Mouse (Mus musculus) brown adipose tissue, adult 24 weeks (tissue): ENCODE data around the gene March10. TPM values are rescaled to one million over a fixed set of nuclear protein-coding genes. Genes with fewer than 3 reads are reported as not detected.
A peak's percentile ranks its signal among the peaks of the same experiment; 100 is the strongest.

ENCODE experiments used
- H3K27ac ChIP-seq: fragments of 200-500 bp; replicated peaks from 2 replicates; pipeline ENCODE4 v1.5.1; 2012; ENCODE audit warnings: low read depth, mild to moderate bottlenecking, low read length
- H3K4me1 ChIP-seq: fragments of 200-500 bp; 2 replicates; pipeline ENCODE4 v1.6.1; 2012; ENCODE audit warnings: low read length, mixed read lengths; ENCODE audit not compliant: control insufficient read depth, insufficient read depth, insufficient read length
- H3K4me3 ChIP-seq: fragments of 200-500 bp; 2 replicates; pipeline ENCODE4 v1.5.1; 2012; ENCODE audit warnings: low read depth, mild to moderate bottlenecking, low read length, moderate library complexity; ENCODE audit not compliant: insufficient read depth
- polyA plus RNA-seq: library from polyadenylated mRNA; stranded (reverse); fragments of >200 nt; gene quantifications from 2 replicates; pipeline ENCODE4 v1.2.4, GENCODE M21; 2012; ENCODE audit not compliant: missing spikeins, insufficient read depth, insufficient read length

Gene March10
- polyA plus RNA-seq, 1 experiment, result not detected

DNA sequence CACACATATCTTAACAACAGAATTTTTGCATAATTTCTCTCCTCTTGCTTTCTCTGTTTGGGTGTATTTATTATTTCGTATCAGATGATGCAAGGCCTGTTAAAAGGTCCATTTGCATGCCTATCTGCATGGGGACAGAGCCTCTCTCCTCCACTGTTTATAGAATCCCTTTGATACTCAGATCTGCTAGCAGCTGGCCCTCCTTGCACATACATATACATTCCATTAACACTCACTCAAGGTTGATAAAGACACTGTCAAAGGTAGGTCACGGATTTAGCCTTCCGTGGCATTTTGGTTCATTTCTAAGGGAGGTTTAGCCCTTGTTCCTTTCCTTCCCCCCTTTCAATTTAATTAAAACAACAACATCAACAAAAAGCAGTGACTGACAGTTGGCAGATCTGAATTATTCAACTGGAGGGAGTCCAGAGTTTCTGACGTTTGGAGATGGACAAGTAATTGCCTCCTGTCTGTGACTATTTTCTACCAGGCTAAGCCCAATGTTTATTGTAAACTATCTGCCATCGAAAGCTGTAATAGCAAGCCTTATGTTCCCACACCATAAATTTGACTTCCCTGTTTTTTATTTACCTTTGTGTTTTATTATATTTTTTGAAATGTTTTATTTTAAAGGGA lies 17.3 kb upstream of the March10 start:
- no peak overlapping the region for H3K27ac ChIP-seq
- H3K4me3 ChIP-seq, result no peak overlapping the region
- 0 out of 2 replicates have a peak, but pooled peaks cover 3% of the 10 kb centered on the region for H3K4me1 ChIP-seq

DNA sequence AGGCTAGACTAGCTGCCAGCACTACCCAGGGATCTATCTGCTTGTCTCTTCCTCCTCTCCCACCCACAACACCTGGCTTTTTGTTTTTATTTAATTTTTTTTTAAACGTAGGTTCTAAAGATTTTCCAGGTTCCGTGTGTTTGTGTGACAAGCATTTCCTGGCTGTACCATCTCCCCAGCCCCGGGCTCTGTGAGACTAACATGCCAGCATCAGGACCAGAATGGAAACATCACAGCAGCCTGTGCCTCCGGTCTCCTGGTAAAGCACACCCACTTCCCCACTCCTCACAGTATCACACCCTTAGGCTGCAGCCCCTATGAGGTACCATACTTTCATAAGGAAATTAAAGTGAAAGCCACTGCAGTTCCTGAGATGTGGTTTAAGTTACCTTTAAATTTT lies 16.1 kb upstream of the March10 start:
- H3K4me1 ChIP-seq, result 0 out of 2 replicates have a peak, but pooled peaks cover 3% of the 10 kb centered on the region
- no peak overlapping the region for H3K27ac ChIP-seq
- no peak overlapping the region for H3K4me3 ChIP-seq

DNA sequence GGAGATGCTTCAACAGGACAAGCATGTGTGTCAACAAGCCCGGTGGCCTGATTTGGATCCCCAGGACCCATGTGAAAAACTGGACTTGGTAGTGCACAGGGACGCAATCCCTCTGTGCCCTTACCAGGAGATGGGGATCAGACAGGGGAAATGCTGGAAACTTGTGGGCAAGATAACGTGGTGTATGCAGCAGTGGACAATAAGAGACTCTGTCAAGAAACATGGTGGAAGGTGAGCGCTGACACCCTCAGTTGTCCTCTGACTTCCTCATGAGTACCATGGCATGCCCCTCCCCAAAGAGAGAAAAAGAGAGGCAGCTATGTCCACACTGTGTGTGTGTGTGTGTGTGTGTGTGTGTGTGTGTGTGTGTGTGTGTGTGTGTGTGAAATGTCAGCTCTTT lies 14.4 kb upstream of the March10 start:
- no peak overlapping the region for H3K4me3 ChIP-seq
- H3K4me1 ChIP-seq, result peaks cover 3% of the 10 kb centered on the region; the same call in 1 of the 2 replicates
- H3K27ac ChIP-seq, result no peak overlapping the region

DNA sequence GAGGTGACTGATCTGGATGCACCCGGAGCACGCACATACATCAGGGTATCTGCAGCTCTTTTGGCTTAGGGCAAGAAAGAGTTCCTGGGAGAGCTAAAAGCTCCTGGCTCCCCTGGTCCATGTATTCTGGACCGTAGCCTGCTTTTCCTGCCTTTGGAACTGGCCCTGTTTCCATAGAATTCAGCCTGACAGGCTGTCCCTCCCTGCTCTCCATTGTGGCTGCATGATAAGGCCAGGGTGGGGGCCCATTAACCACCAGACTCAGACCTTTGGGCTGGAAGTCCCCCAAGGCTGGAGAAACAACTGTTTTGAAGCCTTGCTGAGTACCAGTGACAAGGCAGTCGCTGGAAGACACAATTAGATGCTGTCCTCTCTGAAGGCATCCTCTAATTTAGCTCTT lies 13.0 kb upstream of the March10 start:
- Histone ChIP-seq H3K27ac (no peak overlapping the region), H3K4me3 (no peak overlapping the region), H3K4me1 (peaks cover 3% of the 10 kb centered on the region; the same call in 1 of the 2 replicates)

DNA sequence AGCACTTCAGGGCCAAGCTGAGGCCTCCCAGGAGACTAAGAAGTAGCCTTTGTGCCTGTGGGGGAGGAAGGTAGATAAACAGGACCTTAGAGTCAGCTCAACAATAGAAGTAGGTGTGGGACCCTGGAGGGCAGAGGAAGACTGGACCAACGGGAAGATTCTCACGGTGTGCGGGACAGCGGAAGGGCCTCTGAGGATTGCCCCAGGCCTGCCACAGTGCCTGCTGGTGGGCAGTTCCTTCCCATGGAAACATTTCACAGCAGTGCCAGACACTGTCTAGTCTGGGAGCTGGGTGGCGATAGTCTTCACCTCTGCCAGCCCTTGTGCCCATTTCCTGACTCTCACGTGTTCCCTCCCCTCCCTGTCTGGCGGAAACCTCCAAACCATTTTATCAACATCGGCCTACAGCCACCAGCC lies 12.6 kb upstream of the March10 start:
- Histone ChIP-seq H3K4me1 (peaks cover 3% of the 10 kb centered on the region; the same call in 1 of the 2 replicates), H3K27ac (no peak overlapping the region), H3K4me3 (no peak overlapping the region)

DNA sequence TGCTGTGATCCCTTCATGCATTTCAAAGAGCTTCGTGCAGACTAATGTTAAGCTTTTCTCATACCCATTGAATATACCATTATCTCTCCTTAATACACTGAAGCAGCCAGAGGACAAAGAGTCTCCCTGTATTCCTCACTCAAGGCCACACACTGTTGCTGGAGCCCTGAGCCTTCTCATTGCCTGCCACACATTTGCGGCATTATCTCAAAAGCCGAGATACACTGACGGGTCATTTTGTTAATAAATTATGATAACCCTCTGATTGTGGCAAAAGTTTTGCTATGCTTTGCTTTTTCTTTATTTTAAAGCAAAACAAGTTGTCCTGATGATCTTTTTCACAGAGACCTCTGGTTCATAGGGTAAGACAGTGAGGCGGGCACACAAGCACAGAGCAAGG lies 11.9 kb upstream of the March10 start:
- no peak overlapping the region for H3K27ac ChIP-seq
- no peak overlapping the region for H3K4me3 ChIP-seq

DNA sequence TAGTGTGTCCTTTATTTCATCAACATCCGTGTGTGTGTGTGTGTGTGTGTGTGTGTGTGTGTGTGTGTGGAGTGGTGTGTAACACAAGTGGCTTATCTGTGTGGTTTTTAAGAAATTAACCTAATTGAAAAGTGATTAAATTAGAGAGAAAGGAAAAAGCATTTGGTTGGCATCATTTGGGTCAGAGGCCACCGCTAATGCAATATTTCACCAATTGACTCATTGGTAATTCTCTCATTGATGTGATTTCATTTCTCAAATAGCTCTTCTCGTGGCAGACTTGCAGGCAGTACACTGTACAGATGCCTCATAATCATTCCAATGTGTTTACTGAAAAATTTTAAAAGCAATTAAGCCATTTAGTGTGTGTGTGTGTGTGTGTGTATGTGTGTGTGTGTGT lies 11.3 kb upstream of the March10 start:
- no peak overlapping the region for H3K27ac ChIP-seq
- H3K4me1 ChIP-seq, result peaks cover 3% of the 10 kb centered on the region; the same call in 1 of the 2 replicates
- H3K4me3 ChIP-seq, result no peak overlapping the region

More for the DNA sequence above, 11.9 kb upstream of the March10 start:
- peaks cover 3% of the 10 kb centered on the region; the same call in 1 of the 2 replicates for H3K4me1 ChIP-seq

DNA sequence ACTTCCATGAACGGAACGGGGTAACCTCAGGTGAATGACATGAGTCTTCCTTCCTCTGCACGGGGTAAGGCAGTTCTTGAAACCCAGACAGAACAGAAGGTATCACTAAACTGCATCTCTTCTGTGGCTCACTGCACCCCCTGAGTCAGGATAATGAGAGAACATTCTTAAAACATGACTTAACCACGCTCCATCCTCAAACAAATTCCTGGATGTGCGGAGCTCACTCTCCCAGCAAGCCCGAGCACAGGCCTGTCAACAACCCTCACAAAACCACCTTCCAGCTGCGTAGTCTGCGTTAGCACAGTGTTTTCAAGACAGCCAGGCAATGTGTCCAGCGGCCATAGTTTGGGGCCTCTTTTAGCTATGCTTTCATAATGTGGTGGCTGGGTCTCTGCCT lies 10.7 kb upstream of the March10 start:
- peaks cover 3% of the 10 kb centered on the region; the same call in 1 of the 2 replicates for H3K4me1 ChIP-seq
- no peak overlapping the region for H3K4me3 ChIP-seq
- peak overlapping the region; percentile 13; the same call in 1 of the 2 replicates for H3K27ac ChIP-seq

DNA sequence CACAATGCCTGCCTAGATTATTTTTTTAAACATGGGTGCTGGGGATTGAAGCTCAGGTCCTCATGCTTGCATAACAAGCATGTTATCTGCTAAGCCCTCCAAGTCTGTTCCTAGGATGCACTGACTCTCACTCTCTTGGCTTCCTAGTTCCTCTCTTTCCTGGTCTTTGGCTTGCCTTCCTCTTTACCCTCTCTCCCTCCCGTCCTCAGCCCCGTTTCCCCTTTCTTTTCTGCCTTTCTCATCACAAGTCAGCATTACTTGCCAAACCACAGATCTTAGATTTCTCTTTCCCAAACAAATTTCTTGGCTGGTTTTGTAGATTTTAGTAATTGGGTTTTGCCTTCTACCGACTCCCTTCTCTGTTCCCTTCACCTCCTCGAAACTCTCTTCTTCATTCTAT lies 10.2 kb upstream of the March10 start:
- Histone ChIP-seq H3K4me1 (peaks cover 3% of the 10 kb centered on the region; the same call in 1 of the 2 replicates), H3K27ac (no peak overlapping the region), H3K4me3 (no peak overlapping the region)

DNA sequence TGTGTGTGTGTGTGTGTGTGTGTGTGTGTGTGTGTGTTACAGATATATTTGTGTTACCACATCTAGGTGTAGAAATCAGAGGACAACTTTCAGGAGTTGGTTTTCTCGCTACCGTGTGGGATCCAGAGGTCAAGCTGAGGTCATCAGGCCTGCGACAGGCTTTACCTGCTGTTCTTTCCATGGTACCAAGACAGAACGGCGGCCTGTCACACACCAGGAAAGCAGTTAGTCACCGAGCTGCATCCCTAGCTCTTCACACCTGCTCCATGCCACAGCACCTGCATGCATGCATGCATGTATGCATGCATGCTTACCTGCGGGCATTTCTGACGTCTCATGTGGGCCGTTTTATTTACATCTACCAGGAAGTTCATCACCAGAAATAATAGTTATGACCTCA lies 9.0 kb upstream of the March10 start:
- Histone ChIP-seq H3K4me3 (no peak overlapping the region), H3K4me1 (peaks cover 3% of the 10 kb centered on the region; the same call in 1 of the 2 replicates), H3K27ac (no peak overlapping the region)

DNA sequence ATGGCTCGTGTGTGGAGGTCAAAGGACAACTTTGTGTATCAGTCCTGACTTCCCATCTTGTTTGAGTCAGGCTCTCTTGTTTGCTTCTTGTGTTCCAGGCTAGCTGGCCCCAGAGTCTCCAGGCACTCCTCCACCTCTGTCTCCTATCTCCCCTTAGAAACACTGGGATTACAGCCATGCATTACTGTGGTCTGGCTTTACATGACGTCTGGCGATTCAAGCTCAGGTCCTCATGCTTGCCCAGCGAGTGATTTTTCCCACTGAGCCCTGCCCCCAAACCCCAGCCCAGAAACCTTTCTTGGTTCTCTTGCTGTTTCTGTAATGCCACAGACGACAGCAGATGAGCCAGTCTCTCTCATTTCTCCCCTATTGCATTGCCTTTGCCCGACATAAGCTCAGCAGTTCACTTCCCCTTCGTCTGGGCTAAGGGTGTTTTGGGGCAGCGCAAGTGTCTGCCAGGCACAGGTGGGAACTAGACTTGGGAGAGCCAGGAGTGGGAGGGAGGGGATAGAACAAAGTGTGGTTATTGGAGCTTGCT lies 8.0 kb upstream of the March10 start:
- Histone ChIP-seq H3K4me3 (no peak overlapping the region), H3K27ac (no peak overlapping the region), H3K4me1 (peaks cover 3% of the 10 kb centered on the region)

DNA sequence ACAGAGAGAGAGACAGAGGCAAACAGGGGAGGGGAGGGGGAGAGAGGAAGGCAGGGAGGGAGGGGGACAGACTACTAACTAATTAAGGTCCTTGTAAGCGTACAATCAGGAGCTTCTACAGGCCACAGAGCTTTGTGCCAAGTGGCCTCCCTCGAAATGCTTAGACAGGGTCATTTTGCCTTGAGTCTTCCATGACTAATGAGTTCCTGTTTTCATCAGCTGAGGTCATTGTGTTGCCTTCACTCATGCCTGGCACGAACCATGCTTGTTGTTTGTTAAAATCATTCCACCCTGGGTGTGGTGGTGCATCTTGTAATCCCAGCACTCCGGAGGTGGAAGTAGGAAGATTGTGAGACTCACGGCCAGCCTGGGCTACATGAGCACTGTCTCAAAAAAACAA lies 3.4 kb upstream of the March10 start:
- H3K4me1 ChIP-seq, result peaks cover 10% of the 10 kb centered on the region
- 0 out of 2 replicates have a peak overlapping the region, but pooled peaks have one; percentile 30 for H3K27ac ChIP-seq
- no peak overlapping the region for H3K4me3 ChIP-seq

DNA sequence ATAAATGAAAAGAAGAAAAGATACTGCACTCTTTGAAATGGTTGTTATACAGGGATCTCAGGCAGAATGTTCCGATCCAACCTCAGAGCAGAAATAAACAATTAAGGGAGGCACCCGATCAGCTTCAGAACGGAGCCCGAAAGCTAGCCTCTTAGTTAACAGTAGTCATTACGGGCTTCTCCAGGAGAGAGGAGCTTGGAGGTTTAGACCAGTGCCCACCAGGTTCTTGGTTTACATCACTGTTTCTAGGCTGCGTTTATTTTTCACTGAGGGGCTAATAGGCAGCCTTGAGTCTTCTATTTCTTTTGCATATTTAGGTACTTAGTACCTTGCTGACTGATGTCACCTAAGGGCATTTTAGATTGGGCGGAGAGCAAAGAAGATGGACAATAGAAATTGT lies 506 bp upstream of the March10 start:
- H3K4me1 ChIP-seq, result peaks cover 10% of the 10 kb centered on the region
- no peak overlapping the region for H3K4me3 ChIP-seq
- no peak overlapping the region for H3K27ac ChIP-seq

DNA sequence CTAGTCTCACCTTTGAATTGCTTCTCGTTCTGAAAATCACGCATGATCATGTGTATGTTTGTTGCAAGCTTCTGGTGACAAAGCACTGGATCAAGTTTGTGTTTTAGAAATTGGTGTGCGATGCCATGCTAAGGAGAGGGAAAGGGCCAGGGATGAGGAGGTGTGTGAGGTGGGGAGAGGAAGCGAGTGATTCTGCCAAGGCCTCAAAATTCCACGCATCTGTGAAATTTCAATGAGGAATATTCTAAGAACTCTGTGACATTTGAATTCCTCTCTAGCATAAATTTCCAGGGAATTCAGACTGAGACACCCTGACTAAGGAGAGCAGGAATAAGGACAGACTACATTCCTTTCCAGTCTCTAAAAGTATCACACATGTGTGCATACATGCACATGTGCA lies 1.4 kb downstream of the March10 start:
- no peak overlapping the region for H3K4me3 ChIP-seq
- H3K27ac ChIP-seq, result no peak overlapping the region
- peaks cover 10% of the 10 kb centered on the region for H3K4me1 ChIP-seq

DNA sequence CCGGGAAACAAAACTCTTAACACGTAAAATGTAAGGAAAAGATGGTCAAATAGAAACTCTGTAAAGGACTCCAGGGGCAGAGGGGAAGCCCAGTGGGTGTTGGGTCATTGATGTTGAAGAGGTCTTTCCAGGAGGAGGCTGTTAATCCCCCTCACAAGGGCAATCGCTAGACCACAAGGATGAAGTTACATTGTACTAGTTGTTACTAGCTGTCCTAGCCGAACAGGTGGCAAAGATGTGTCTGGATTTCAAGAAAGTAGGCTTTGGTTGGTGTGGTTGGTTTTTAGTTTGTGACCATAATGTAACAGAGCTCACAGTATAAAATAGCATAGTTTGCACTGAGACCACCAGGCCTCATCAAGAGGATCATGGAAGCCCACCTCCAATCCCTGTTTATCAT lies 3.5 kb downstream of the March10 start:
- H3K4me1 ChIP-seq, result peaks cover 8% of the 10 kb centered on the region
- no peak overlapping the region for H3K27ac ChIP-seq
- no peak overlapping the region for H3K4me3 ChIP-seq

DNA sequence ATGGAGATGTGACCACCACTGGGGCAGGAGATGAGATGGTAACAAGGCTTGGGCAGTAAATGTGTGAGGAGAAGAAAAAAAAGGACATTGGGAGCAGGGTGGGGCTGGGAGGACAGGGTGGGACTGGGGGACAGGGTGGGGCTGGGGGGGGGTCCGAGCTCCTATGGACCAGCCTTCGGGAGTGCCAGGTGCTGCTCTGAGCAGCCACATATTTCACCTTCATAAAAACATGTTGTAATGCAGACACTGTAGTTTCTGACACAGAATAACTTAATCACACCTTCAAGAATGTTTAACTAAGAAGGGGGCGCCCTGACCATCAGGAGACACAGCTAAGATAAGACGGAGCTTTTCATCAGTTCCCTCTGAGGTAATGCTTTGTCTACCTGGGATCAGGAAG lies 4.0 kb downstream of the March10 start:
- Histone ChIP-seq H3K4me1 (peaks cover 4% of the 10 kb centered on the region; the same call in 1 of the 2 replicates), H3K27ac (no peak overlapping the region), H3K4me3 (no peak overlapping the region)
